Mouse (Mus musculus): ENCODE results near the gene Meig1. TPM values are rescaled to one million over a fixed set of nuclear protein-coding genes. Genes with fewer than 3 reads are reported as not detected.
A peak's percentile ranks its signal among the peaks of the same experiment; 100 is the strongest.
"Not testable (repeated sequence)": the region's sequence is repeated elsewhere in the genome, so short reads cannot be mapped to it uniquely, and the experiment has no call there.

The Meig1 gene
- polyA plus RNA-seq, 1 experiment from 2014 or later = 8.4 TPM

- Histone ChIP-seq H3K4me3 (replicated peaks; ENCODE audit: low read length) (peak within 1 kb of the TSS; percentile 71), H3K27me3 (ENCODE audit: control insufficient read depth, insufficient read depth, low read length) (no peaks in the 10 kb centered on the region), H3K4me2 (replicated peaks) (peak within 1 kb of the TSS; percentile 80), H3K4me1 (replicated peaks; ENCODE audit: control insufficient read depth, insufficient read depth, low read length) (peaks cover 12% of the 10 kb centered on the region), H3K9ac (peak within 1 kb of the TSS; percentile 57), H3K36me3 (replicated peaks; ENCODE audit: control insufficient read depth, insufficient read depth) (peaks cover 8% of the 10 kb centered on the region; the same call in 1 of the 2 replicates), H3K9me3 (ENCODE audit: control insufficient read depth, low read length) (no peaks in the 10 kb centered on the region), H3K27ac (no peak within 1 kb of the TSS)
- DNase-seq (ENCODE audit: low spot score) = peak; percentile 89
- peak; percentile 98 for ATAC-seq (ENCODE audit: low FRiP score)
- whole genome bisulfite sequencing = 1% methylated on average over 29 of the region's 29 CpGs
Measured at GRCm38 (mm10) chr2:3423841-3424578, 1.6 kb upstream of the Meig1 start, which contains the start of gene Dclre1c. Dclre1c (plus strand) TSS chr2:3424131.

- H3K27ac ChIP-seq = peak overlapping the region; percentile 38; the same call in 1 of the 2 replicates
- DNase-seq (ENCODE audit: low spot score) = no peak
- H3K4me3 ChIP-seq (replicated peaks; ENCODE audit: low read length) = no peak overlapping the region
- no peak overlapping the region for H3K9ac ChIP-seq
- H3K4me2 ChIP-seq (replicated peaks) = no peak overlapping the region
- ATAC-seq (ENCODE audit: low FRiP score) = no peak
- 28% methylated on average over 4 of the region's 4 CpGs for WGBS
- no peaks in the 10 kb centered on the region for H3K9me3 ChIP-seq (ENCODE audit: control insufficient read depth, low read length)
- peaks cover 12% of the 10 kb centered on the region for H3K4me1 ChIP-seq (replicated peaks; ENCODE audit: control insufficient read depth, insufficient read depth, low read length)
- no peaks in the 10 kb centered on the region for H3K36me3 ChIP-seq (replicated peaks; ENCODE audit: control insufficient read depth, insufficient read depth)
- peaks cover 12% of the 10 kb centered on the region for H3K27me3 ChIP-seq (ENCODE audit: control insufficient read depth, insufficient read depth, low read length)
Measured at GRCm38 (mm10) chr2:3420157-3420556, 2.3 kb downstream of the Meig1 start.

- Histone ChIP-seq H3K4me3 (replicated peaks; ENCODE audit: low read length) (peak overlapping the region; percentile 51), H3K27ac (no peak overlapping the region), H3K27me3 (ENCODE audit: control insufficient read depth, insufficient read depth, low read length) (peaks cover 12% of the 10 kb centered on the region), H3K9me3 (ENCODE audit: control insufficient read depth, low read length) (no peaks in the 10 kb centered on the region), H3K4me2 (replicated peaks) (peak overlapping the region; percentile 70), H3K4me1 (replicated peaks; ENCODE audit: control insufficient read depth, insufficient read depth, low read length) (peaks cover 5% of the 10 kb centered on the region; the same call in 1 of the 2 replicates), H3K36me3 (replicated peaks; ENCODE audit: control insufficient read depth, insufficient read depth) (no peaks in the 10 kb centered on the region), H3K9ac (peak overlapping the region; percentile 59)
- WGBS = 2% methylated on average over 38 of the region's 38 CpGs
- peak; percentile 95 for DNase-seq (ENCODE audit: low spot score)
- peak; percentile 93 for ATAC-seq (ENCODE audit: low FRiP score)
Measured at GRCm38 (mm10) chr2:3418883-3419431, 3.5 kb downstream of the Meig1 start.

GRCm38 (mm10) chr2:3415676-3416075 is 6.8 kb downstream of the Meig1 start:
- ATAC-seq (ENCODE audit: low FRiP score) (no peak), DNase-seq (ENCODE audit: low spot score) (no peak)
- Histone ChIP-seq H3K27me3 (ENCODE audit: control insufficient read depth, insufficient read depth, low read length) (peaks cover 12% of the 10 kb centered on the region), H3K4me3 (replicated peaks; ENCODE audit: low read length) (no peak overlapping the region), H3K36me3 (replicated peaks; ENCODE audit: control insufficient read depth, insufficient read depth) (no peaks in the 10 kb centered on the region), H3K9ac (no peak overlapping the region), H3K9me3 (ENCODE audit: control insufficient read depth, low read length) (no peaks in the 10 kb centered on the region), H3K4me2 (replicated peaks) (no peak overlapping the region), H3K27ac (no peak overlapping the region), H3K4me1 (replicated peaks; ENCODE audit: control insufficient read depth, insufficient read depth, low read length) (no peaks in the 10 kb centered on the region; the same call in 1 of the 2 replicates)
- WGBS = 63% methylated on average over 1 of the region's 1 CpGs

GRCm38 (mm10) chr2:3414241-3414640 is 8.2 kb downstream of the Meig1 start:
- ATAC-seq (ENCODE audit: low FRiP score) = no peak
- 36% methylated on average over 4 of the region's 4 CpGs for WGBS
- no peaks in the 10 kb centered on the region for H3K9me3 ChIP-seq (ENCODE audit: control insufficient read depth, low read length)
- H3K4me1 ChIP-seq (replicated peaks; ENCODE audit: control insufficient read depth, insufficient read depth, low read length) = no peaks in the 10 kb centered on the region
- peaks cover 12% of the 10 kb centered on the region for H3K27me3 ChIP-seq (ENCODE audit: control insufficient read depth, insufficient read depth, low read length)
- peak; percentile 78 for DNase-seq (ENCODE audit: low spot score)
- no peak overlapping the region for H3K4me2 ChIP-seq (replicated peaks)
- no peaks in the 10 kb centered on the region for H3K36me3 ChIP-seq (replicated peaks; ENCODE audit: control insufficient read depth, insufficient read depth)
- no peak overlapping the region for H3K9ac ChIP-seq
- no peak overlapping the region for H3K27ac ChIP-seq
- H3K4me3 ChIP-seq (replicated peaks; ENCODE audit: low read length) = no peak overlapping the region

GRCm38 (mm10) chr2:3407756-3408155 is 14.7 kb downstream of the Meig1 start:
- DNase-seq (ENCODE audit: low spot score) (no peak), ATAC-seq (ENCODE audit: low FRiP score) (no peak)
- Histone ChIP-seq H3K4me1 (replicated peaks; ENCODE audit: control insufficient read depth, insufficient read depth, low read length) (no peaks in the 10 kb centered on the region), H3K9ac (no peak overlapping the region), H3K4me3 (replicated peaks; ENCODE audit: low read length) (no peak overlapping the region), H3K27me3 (ENCODE audit: control insufficient read depth, insufficient read depth, low read length) (no peaks in the 10 kb centered on the region), H3K9me3 (ENCODE audit: control insufficient read depth, low read length) (no peaks in the 10 kb centered on the region), H3K36me3 (replicated peaks; ENCODE audit: control insufficient read depth, insufficient read depth) (no peaks in the 10 kb centered on the region), H3K27ac (no peak overlapping the region), H3K4me2 (replicated peaks) (no peak overlapping the region)
- 82% methylated on average over 7 of the region's 7 CpGs for WGBS

DNA sequence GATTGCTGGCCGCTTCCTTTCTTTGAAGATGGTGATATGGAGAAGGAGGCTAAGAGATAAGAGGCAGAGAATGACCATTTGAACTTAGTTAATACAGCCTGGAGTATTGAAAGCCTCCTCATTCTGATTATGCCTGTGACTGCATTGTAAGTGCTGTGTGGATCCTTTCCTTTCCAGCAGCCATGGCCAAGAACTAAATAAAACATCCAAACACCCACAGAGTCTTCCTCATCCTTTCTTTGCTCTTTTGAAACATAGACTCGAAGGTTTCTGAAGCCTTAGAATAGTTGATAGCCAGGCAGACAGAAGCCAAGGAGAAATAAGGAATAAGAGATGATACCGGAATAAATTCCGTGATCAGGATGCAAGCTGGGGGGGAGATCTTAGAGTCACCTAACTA is 16.5 kb downstream of the Meig1 start:
- ATAC-seq (ENCODE audit: low FRiP score) (no peak), DNase-seq (ENCODE audit: low spot score) (no peak)
- Histone ChIP-seq H3K9me3 (ENCODE audit: control insufficient read depth, low read length) (no peaks in the 10 kb centered on the region), H3K27ac (no peak overlapping the region), H3K4me1 (replicated peaks; ENCODE audit: control insufficient read depth, insufficient read depth, low read length) (no peaks in the 10 kb centered on the region), H3K4me2 (replicated peaks) (no peak overlapping the region), H3K36me3 (replicated peaks; ENCODE audit: control insufficient read depth, insufficient read depth) (no peaks in the 10 kb centered on the region), H3K27me3 (ENCODE audit: control insufficient read depth, insufficient read depth, low read length) (no peaks in the 10 kb centered on the region), H3K9ac (no peak overlapping the region), H3K4me3 (replicated peaks; ENCODE audit: low read length) (no peak overlapping the region)
- 96% methylated on average over 4 of the region's 4 CpGs for WGBS

GRCm38 (mm10) chr2:3397110-3397509 is 25.3 kb downstream of the Meig1 start, which contains the start of gene Olah:
Olah (minus strand) TSS chr2:3397210.
- H3K9ac ChIP-seq; DNase-seq (ENCODE audit: low spot score); H3K36me3 ChIP-seq (replicated peaks; ENCODE audit: control insufficient read depth, insufficient read depth); H3K27ac ChIP-seq; H3K4me1 ChIP-seq (replicated peaks; ENCODE audit: control insufficient read depth, insufficient read depth, low read length); H3K27me3 ChIP-seq (ENCODE audit: control insufficient read depth, insufficient read depth, low read length); H3K4me3 ChIP-seq (replicated peaks; ENCODE audit: low read length); H3K4me2 ChIP-seq (replicated peaks); H3K9me3 ChIP-seq (ENCODE audit: control insufficient read depth, low read length); ATAC-seq (ENCODE audit: low FRiP score): not testable (repeated sequence)
- WGBS = 72% methylated on average over 10 of the region's 10 CpGs

- WGBS = 85% methylated on average over 2 of the region's 2 CpGs
- Histone ChIP-seq H3K36me3 (replicated peaks; ENCODE audit: control insufficient read depth, insufficient read depth) (no peaks in the 10 kb centered on the region), H3K9me3 (ENCODE audit: control insufficient read depth, low read length) (no peaks in the 10 kb centered on the region), H3K4me2 (replicated peaks) (no peak overlapping the region), H3K9ac (no peak overlapping the region), H3K27me3 (ENCODE audit: control insufficient read depth, insufficient read depth, low read length) (no peaks in the 10 kb centered on the region), H3K27ac (no peak overlapping the region), H3K4me1 (replicated peaks; ENCODE audit: control insufficient read depth, insufficient read depth, low read length) (no peaks in the 10 kb centered on the region), H3K4me3 (replicated peaks; ENCODE audit: low read length) (no peak overlapping the region)
- DNase-seq (ENCODE audit: low spot score) (no peak), ATAC-seq (ENCODE audit: low FRiP score) (no peak)
Measured at GRCm38 (mm10) chr2:3391945-3392344, 30.5 kb downstream of the Meig1 start.

All from hindbrain, embryonic 14.5 days (tissue).